Mouse (Mus musculus) ES-E14 (cell line): ENCODE measurements around the gene Aldh1b1.

ENCODE experiments used
- CHD2 ChIP-seq: IDR thresholded peaks from 2 replicates; pipeline ENCODE4 v1.6.1; 2014; ENCODE audit warnings: mild to moderate bottlenecking, low read depth, low read length, inconsistent platforms
- HCFC1 ChIP-seq: IDR thresholded peaks from 2 replicates; pipeline ENCODE4 v1.6.1; 2012; ENCODE audit warnings: low read length, inconsistent platforms, borderline replicate concordance; ENCODE audit not compliant: insufficient read depth
- MAFK ChIP-seq: IDR thresholded peaks from 2 replicates; pipeline ENCODE4 v1.6.1; 2014; ENCODE audit warnings: mild to moderate bottlenecking, low read depth, low read length, inconsistent platforms; ENCODE audit not compliant: insufficient read depth
- ZC3H11A ChIP-seq: IDR thresholded peaks from 2 replicates; pipeline ENCODE4 v1.6.1; 2012; ENCODE audit warnings: low read depth, mild to moderate bottlenecking, inconsistent platforms, low read length, borderline replicate concordance
- ZNF384 ChIP-seq: IDR thresholded peaks from 2 replicates; pipeline ENCODE4 v1.6.1; 2012; ENCODE audit warnings: low read depth, low read length, inconsistent platforms

DNA sequence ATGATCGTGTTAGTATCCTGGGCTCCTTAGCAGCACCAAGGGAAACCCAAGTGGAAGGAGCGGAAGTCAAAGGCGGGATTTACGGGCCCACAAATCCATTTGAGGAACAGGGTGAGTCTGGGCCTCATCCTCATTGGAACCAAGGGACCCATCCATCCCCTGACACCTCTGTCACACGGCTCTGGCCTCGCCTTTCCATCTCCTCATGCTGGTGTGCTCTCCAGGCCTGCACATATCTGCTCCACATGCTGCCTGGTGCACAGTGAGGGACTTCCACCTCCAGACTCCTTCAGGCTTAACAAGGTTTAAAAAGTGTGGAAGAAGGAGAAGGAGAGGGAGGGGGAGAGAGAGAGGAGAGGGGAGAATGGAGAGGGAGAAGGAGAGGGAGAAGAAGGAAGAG lies 48.3 kb upstream of the Aldh1b1 start:
- no peak for TF ChIP-seq MAFK
- TF ChIP-seq ZC3H11A: no peak
- no peak for TF ChIP-seq ZNF384
- no peak for TF ChIP-seq CHD2
- no peak for TF ChIP-seq HCFC1
